Mouse (Mus musculus): Measurements from ENCODE around the gene Gm20479.
A peak's percentile ranks its signal among the peaks of the same experiment; 100 is the strongest.

Gm20479 gene

DNA sequence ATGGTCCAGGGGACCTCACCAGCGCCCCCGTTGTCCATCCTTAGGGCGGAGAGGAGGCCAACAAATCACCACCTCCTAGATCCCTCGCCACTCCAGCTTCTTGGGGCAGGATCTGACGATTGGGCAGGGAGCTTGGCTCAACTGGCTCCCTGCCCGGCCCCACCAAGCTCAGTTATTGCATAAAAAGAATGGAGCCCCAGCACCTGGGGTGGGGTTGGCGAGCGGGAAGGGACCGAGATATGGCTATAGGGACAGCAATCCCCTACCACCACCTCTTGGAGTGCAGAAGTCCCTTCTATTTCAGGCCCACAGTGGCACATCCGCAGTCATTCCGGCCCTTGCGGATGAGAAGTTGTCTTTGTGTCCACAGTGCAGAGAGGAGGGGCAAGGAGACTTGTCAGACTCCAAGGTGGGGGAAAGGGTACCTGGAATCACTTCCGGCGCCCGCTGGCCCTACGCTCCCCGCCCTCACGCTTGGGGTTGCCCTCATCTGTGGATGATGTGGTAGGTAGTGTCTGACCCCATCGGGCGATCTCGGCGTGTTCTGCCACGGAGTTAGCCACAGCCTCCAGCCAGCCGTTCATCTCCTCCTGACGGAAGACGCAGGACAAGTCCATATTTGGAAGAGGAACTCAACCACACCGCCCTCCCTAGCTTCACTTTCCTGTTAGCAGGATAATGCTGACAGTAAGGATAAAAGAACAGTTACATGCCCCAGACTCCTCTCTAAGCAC is at the start of gene Gm20479:
Gene Gm20479 (minus strand): TSS at position 559 of the 734 bp plus-strand sequence.
- DNase-seq: no peak

DNA sequence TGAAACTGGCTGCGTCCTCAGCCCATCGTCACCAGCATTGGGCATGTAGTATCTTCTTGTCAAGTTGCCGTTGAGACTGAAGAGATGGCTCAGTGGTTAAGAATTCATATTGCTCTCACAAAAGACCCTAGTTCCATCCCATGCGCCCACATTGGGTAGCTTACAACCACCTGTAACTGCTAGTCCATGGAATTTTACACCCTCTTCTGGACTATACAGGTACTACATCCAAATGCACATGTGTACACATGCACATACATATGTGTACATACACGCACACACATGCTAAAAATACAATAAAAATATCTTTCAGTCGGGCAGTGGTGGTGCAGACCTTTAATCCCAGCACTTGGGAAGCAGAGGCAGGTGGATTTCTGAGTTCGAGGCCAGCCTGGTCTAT is 49.3 kb upstream of the Gm20479 start:
- DNase-seq: no peak

DNA sequence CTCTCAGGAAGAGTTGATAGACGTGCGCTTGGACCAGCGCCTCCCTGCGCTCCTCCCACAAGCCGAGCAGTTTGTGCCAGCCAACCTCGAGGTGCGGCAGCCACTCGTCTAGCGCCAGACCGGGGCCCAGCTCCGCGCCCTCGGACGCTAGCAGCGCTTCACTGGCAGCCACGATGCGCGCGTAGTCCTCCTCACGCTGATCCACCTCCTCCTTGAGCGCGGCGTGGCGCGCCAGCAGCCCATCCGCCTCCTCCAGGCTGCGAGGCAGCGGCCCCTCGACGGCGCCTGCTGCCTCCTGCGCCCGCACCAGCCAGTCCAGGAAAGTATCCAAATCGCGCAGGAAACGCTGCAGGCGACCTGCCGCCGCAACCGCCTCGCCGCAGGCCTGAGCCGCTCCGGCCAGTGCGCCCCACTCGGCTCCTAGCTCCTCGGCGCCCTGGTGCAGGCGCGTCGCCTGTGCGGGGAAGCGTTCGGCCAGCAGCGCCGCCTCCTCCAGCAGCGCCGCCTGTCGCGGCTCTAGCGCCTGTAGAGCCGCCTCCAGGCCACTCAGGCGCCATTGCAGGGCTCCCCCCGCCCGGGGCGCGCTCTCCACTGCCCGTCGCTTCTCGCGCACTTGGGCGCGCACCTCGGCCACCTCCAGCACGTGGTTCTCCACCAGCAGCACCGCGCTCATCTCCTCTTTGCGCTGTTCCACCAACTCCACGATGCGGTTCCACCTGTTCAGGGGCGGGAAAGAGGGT is 47.2 kb upstream of the Gm20479 start:
- DNase-seq: no peak

DNA sequence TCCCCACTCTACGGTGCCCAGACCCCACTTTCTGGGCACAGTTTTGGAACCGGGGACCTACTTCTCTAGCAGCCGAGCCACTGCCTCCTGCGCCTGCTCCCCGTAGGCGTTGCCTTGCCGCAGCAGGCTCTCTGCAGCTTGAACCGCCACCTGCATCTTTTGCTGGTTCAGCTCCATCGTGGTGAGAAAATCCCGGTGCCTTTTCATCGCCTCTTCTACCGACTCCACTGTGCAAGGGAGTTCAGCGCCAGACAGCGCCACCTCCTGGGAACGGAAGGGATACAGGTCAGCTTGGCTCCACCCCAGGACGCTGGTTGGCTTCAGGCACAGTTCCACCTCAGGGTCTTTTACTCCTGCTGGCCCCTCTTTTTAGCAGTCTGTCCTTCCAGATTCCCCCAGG is 45.5 kb upstream of the Gm20479 start:
- DNase-seq: peak; percentile 84

DNA sequence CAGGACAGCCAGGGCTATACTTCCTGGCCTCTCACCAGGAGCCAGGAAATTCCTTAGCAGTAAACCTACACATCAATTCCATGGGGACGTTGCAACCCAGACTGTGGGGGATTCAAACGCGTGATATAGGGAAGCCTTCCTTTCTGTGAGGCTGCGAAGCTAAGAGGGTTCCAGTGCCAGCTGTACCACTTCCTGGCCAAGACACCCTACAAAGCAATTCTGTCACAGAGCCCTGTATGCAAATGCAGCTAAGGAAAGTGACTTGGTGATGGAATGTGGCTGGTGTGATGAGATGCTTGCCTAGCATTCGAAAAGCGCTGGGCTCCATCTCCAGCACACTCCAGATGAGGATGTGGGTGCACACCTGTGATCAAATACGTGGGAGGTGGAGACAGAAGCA is 43.3 kb upstream of the Gm20479 start:
- DNase-seq: no peak

DNA sequence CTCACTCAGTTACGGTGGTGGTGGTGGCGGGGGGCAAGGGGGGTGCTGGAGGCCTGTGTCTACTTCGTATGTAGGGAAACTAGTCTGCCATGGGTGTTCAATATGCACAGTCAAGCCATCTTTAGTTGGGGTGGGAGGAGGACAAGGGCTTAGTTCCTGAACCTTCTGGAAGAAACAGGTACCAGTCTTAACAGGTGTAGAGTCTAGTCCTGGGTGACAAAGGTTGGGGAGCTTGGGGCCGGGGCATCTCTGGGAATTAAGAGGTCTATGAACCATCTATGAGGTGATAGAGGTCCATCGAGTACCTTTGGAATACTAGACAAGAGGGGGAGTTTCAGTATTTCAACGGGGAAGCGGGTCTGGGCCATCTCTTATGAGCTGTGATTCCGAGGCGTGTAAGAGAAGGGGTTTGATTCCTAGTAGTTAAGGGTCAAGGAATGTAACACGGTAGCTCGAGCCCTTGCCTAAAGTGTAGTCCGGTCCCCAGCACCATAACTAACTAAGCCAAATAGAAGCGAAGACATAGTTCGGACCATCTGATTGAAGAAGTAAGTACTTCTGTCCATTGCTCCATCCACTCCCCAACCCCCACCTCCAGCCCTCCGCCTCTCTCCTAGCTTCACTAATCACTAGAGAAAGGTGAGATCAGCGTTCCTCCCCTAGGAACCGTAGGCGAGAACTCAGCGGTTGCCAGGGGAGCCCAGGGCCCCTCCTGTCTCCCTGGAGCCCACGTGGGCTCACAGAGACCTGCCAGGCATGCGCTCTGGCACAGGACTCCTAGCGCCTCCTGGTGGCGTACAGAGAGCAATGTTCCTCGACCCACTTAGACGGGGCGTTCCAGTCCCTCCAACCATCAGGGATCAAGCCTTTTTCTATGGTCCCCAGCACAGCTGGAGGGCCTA is 40.1 kb upstream of the Gm20479 start:
- no peak for DNase-seq

DNA sequence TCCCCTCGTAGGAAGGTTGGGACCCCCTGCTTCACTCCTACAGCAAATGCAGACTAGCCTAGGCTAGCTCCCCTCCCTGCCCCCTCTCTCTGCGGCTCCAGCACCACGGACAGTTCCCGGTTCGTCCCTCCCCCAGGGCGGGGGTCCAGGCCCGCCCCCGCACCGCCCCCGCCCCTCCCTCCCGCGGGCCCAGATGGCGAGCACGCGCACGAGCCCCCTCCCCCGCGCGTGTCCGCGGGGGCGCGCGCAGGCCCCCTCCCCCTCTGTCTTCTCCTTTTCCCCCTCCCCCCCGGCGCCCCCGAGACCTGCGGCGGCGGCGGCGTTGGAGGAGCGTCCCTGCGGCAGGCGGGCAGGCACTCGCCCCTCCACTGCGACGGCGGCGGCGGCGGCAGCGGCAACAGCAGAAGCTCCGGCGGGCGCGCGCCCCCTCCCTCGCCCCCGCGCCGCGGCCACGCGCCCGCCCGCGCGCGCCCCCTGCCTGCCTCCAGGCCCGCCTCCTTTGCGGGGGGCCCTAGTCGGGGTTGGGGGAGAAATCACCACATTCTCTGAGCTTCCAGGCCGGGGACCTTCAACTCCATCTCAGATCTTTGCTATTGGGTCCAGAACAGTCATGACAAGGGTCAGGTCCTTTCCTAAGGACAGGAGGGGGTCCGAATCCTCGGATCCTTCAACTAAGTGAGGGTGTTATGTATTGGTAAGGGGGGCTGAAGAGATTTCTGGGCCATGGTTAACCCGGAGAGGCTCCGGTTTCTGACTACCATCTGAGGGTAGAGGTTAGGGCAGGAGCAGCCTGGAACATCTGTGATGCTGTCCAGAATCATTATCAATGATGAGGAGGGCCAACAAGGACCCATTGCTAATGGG is 39.2 kb upstream of the Gm20479 start:
- peak; percentile 70 for DNase-seq

DNA sequence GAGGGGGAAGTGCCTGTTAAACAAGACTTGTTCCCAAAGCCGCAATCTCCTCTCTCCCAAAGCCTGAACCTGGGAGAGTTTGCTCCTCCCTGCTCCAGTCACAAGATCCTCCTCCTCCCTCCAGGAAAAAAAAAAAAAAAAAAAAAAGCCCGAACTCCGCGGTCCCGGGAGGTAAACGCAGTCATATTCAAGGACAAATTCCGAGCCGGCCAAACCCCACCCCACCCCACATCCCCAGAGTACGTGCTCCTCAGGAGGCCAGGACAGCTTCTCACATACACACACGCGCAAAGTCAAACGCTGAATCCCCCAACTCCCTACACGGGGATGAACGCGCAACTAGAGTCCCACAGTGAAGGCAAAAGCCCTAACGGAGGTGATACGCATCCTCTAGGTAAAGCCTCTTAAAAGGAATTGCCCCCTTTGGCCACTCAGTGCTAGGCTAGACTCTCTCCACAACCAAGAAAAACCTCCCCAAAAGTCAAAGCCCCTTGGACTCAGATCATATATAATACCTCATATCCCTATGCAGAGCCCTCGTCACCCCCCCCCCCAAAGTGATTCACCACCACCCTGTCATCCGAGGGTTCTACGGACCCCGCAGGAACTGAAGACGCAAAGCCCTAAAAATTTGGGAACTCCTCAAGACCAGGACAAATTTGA is 38.4 kb upstream of the Gm20479 start:
- DNase-seq: no peak

DNA sequence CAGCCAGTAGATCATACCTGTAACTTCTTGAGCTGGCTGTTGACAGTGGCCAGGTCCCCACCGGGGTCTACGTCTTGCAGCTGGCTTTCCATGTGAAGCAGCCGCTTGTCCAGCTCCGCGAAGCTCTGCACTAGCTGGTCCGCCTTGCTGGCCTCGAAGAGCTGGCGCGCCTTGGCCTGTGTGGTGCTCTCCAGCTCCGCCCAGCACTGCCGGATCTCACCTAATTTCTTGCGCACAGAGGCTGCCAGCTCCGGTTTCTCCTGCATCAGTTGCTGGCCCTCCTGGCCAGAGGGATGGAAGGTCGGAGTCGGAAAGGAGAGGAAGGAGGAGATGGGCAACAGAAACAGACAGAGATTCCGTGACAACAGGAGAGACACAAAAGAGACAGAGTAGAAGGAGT is 34.2 kb upstream of the Gm20479 start:
- DNase-seq: no peak

DNA sequence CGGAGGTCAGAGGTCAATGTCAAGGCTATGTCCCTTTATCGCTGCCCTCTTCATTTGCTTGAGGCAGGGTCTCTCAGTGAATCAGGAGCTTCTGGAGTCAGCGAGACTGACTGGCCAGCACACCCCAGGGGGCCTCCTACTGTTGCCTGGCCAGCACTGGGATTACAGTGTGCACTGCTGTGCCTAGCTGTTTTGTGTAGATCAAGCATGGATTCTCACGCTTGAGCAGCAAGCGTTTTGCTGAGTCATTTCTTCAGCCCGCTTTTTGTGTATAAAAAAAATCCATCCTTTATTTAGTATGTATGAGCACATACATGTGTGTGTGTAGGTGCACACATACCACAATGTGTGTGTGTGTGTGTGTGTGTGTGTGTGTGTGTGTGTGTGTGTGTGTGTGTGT is 32.0 kb upstream of the Gm20479 start:
- DNase-seq: no peak

DNA sequence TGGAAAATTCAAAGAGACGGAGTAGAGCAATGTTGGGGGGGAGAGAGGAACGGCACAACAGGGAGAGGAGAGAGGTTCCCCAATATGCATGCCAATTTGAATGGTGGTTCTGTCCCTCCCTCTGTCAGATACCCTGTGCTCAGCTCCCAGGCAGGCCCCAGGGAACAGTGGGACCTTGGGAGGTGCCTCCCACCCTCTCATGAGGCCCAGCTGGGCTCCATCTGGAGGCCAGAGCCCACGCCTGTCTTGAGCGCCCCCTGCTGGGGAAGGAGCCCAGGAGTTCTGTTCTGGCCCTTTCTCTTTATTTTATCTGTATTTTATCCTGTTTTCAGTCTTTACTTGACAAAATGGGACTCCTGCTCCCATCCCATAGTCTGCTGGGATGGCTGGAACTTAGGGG is 27.5 kb upstream of the Gm20479 start:
- no peak for DNase-seq

DNA sequence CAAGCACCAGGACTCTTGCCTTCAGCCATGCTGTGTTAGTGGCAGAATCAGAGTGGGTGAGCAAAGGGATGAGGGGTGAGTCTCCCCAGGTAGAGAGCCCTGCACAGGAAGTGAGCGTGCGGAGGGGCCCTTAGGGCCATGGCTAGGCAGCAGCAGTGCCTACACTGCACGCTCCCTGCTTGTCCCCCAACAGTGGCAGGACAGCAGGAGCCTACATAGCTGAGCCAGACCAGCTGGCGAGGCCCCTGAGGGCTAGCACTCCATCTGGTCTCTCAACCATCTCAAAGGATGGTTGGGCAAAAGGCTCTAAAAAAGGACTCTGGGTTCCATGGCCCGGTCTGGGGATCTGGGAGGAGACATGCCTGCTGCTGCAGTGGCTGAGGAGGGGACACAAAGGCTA is 26.9 kb upstream of the Gm20479 start:
- DNase-seq: peak; percentile 69

DNA sequence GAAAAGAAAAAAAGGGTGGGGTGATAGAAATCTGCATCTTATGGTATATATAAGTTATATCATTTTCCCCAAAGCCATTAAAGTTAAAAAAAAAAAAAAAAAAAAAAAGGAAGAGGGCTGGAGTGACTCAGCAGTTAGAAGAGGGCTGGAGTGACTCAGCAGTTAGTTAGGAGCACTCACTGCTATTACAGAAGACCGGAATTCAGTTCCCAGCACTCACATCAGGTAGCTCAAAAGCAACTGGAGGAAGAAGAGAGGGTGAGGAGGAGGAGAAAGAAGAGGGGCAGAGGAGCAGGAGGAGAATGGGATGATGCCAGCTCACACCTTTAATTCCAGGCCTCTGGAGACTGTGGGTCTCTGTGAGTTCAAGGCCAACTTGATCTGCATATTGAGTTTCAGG is 26.0 kb upstream of the Gm20479 start:
- no peak for DNase-seq

DNA sequence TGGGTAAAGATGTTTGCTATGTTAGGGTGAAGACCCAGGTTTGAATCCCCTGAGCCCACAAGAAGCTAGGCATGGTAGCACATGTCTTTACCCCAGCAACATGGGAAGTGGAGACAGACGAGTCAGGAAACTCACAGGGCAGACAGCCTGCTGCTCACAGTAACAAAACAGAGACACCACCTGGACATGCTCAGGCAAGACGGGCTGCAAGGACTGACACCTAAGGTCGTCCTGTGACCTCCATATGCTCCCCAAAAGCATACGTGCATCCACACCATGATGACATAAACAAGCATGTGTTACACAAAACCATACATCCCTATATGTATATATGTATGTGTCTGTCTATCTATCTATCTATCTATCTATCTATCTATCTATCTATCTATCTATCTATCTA is 24.3 kb upstream of the Gm20479 start:
- no peak for DNase-seq

DNA sequence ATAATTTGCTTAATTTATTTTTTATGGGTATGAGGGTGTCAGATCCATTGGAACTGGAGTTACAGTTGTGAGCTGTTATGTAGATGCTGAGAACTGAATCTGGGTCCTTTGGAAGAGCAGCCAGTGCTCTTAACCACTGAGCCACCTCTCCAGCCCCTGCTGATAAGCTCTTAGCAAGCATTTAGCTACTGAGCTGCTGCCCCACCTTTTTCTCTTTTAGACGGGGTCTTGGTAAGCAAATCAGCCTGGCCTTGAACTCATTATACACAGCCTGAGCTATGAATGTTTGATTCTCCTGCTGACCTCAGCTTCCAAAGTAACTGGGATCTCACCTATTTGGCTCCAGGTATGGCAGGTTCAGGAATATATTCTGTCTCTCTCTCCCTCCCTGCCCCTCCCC is 23.8 kb upstream of the Gm20479 start:
- no peak for DNase-seq

DNA sequence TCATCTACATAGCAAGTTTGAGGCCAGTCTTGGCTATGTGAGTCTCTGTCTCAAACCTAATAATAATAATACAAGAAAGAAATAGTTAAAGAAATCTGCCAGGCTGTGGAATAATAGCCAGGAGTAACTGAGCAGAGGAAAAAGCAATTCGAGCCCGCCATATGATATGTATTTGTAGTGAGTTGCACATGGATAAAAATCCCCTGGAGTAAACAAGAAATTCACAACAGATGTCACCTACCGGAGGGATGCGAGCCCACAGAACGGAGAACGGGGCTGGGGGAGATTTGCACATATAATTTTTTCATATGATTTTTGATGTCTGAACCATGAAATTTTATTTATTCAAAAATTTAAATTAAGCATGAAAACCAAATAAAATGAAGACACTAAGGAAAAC is 22.6 kb upstream of the Gm20479 start:
- DNase-seq: no peak

DNA sequence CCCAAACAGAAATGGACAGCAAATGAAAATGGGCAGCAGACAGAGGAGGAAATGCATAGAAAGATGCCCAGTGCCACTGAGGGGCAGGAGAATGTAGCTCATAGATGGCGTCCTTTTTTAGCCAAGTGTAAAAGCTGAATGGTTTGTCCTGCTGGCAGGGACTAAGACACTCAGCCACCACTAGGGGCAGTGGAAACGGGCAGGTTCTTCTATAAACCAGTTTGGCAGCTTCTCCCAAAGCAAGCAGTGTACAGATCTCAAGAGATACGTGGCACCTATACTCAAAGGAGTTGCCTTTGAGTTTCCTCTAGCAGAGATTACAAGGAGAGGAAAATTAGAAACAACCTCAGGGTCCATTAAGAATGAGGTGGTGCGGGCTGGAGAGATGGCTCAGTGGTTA is 21.2 kb upstream of the Gm20479 start:
- no peak for DNase-seq

DNA sequence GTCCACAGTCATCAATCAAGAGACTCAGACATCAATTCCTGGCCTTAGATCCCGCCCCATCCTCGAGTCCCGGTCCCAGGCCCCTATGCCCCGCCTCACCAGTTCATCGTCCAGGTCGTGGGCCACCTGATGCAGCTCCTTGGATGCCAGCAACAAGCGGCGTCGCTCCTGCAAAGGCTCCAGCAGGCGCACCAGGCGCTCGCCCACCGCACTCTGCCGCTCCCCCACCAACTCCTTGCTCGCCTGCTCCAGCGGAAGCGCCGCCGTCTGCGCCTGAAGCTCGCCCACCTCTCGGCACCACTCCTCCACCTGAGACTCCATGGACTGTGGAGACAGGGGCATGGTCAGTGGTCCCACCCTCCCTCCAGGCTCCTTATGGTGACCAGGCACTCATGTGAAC is 18.1 kb upstream of the Gm20479 start:
- DNase-seq: no peak

DNA sequence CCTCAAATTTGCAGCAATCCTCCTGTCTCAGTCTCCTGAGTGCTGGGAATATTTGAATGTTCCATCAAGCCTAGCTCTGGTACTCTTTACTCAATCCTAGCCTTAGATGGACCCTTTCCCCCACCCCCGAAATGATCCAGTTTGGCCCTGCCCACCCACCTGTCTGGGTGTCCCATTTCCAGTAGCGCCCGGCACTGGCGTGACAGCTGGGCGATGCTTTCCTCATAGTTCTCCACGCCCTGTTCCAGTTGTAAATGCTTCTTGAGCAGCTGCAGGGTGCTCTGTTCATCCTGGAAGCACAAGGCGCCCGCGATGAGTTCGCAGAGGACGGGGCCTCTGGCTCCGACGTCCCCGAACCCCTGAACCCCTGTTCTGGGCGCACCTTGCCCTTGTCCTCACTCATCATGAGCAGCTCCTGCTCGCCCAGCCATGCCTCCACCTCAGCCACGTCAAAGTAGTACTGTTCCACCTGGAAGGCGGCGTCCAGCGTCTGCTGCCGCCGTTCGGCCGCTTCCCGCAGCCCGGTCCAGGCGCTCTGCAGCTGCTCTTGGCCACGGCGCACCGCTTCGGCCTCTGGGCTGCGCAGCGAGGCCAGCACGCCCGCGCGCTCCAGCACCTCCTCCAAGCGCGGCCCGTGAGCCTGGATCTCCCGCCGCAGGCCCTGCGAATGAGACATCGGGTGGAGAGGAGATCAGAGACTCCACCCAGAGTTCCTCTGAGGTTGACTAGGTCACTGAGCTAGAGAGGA is 14.7 kb upstream of the Gm20479 start:
- no peak for DNase-seq

DNA sequence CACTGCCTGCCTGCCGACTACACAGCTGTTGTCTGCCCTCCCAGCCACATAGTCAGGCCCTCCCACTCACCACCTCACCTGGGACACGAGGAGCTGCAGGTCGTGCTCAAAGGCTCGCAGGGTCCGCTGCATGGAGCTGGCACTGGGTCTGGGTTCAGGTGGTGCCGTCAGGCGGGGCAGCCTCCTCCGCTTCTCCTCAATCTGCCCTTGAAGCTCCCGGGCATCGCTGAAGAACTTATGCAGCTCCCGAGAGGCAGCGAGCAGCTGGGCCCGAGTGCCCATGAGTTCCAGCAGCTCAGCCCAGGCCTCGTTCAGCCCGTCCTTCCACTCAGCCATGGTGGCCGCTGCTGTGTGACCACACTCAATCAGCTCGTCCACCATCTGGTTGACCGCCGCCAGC is 11.9 kb upstream of the Gm20479 start:
- DNase-seq: no peak

DNA sequence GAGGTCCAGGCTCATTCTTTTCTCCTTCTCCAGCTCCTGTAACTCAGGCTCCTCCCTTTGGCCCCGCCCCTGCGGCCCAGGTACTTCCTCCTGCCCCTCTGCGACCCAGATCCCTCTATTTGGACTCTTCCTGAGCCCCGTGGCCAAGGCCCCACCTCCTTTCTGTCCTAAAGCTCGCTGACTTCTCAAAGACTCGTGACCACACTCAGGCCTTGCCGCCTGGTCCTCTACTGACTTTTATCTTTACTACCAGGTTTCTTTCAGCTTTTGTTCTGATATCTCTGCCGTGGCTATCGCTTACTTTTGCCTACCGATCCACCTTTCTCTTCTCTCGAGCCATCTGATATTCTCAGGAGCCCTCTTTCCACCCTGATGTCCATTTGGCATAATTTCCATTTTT is 10.8 kb upstream of the Gm20479 start:
- no peak for DNase-seq
